Mouse (Mus musculus) adrenal gland, adult 2 months (tissue): ENCODE measurements around the gene Abl1. TPM values are rescaled to one million over a fixed set of nuclear protein-coding genes. Genes with fewer than 3 reads are reported as not detected.

Experiments
- DNase-seq: peaks from one replicate; pipeline ENCODE4 v3.0.0; 2021
- polyA plus RNA-seq: library from polyadenylated mRNA; depleted of rRNA; stranded (reverse); fragments of >200 nt; gene quantifications from 2 replicates; pipeline ENCODE4 v1.2.3, GENCODE M21; 2012; rRNA removed
- total RNA-seq, 2 experiments: library from RNA; stranded (reverse); gene quantifications; 2 replicates each; pipeline ENCODE4 v1.2.3; 2021

Gene Abl1
- total and polyA plus RNA-seq, 3 experiments, result 57.0 to 63.5 (median 62.7) TPM

DNA sequence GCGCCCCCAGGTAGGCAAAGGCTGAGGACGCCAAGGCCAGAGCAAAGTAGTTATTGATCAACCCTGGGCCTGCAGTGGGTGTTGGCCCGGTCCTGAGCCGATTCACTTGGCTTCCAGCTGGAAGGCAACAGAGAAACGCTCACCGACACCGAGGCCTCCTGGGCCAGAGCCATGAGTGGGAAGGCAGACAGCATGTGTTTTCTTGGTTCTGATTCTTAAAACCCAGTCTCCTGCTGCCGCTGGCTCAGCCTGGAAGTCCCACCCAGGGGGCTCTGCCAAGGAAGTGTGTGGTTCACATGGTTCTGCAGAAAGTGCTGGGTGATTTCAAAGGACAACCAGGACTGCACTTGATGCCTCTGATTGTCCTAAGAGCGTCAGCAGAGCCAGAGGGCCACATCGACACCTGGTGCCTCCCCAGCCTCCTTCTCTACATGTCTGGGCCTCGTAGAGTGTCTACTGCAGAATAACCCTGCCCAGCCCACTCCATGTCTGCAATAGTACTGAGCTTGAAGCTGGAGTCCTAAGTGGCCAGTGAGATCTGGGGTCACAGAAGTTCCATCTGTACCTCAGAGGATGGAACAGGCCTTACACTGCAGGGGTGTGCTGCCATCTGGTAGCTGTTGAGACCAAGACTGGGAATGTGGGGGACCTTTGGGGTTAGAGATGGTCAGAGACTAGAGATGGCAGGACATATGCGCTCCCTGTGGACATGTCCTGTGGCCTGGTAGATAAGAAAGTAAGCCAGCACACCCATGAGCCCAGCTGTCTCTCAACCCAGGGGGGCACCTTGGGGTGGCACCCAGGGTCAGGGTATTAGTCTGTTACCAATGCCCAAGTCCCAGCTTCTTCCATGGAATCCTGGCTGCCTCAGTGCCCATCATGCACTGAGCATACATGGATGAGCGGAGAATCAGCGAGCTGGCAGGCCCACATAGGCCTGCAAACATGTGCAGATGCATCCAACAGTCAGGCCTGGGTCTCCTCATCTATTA is 138.2 kb downstream of the Abl1 start:
- no peak for DNase-seq

DNA sequence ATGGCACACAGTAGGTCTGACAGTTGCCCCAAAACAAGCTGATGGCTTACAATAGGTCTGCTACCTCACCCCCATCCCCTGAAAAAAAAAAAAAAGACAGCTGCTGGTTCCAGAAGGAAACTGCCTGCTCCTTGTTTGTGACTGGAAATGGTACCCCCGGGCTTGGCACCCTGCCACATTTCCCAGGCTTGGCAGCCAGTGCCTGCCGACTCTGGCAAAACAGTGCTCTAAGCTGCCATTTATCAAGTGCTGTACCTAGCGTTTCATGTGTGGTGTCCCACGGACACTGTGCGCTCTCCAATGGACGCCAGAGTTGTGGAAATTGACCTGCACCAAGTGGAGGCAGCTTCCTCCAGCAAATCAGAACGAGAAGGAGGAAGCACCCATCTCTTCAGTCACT is 139.7 kb downstream of the Abl1 start:
- peak; percentile 32 for DNase-seq

DNA sequence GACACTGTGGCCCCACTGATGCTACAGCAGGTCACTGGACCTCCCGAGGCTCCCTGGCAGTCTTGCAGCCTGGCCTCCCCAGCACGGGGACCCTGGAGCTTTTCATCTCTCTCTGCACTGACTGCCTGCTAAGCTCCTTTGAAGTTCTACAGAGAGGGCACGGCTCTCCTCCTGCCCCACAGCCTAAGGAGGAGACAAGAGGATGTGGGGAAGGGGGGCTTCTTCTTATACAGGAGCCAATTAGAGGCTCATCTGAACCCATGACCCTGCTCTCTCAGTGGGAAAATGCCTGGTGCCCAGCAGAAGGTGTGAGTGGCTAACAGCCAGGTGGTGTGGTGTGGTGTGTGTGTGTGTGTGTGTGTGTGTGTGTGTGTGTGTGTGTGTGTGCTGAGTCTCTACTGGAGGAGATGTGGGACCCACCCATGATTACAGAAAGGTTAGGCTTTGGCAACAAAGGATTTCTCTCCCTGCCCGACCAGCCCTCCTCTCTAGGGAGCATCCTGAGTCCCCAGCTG is 140.2 kb downstream of the Abl1 start:
- DNase-seq, result no peak

DNA sequence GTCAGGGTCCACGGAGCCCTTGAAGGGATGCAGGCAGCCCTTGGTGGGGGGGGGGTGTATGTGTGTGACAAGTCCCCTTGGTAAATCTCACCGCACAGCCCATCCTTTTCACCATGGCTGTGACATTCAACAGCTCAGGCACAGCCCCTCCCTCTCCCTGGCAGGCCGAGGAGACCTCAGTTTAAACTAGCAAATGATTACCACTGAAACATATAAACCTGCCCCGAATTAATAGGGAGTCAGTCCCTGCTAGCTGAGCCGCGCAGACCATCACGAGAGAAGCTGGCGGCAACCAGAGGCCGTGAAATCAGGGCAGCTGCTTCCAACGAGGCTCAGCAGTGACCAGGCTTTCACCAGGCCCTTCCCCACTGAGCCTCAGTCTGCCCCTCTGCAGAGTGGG is 147.9 kb downstream of the Abl1 start:
- DNase-seq, result no peak

DNA sequence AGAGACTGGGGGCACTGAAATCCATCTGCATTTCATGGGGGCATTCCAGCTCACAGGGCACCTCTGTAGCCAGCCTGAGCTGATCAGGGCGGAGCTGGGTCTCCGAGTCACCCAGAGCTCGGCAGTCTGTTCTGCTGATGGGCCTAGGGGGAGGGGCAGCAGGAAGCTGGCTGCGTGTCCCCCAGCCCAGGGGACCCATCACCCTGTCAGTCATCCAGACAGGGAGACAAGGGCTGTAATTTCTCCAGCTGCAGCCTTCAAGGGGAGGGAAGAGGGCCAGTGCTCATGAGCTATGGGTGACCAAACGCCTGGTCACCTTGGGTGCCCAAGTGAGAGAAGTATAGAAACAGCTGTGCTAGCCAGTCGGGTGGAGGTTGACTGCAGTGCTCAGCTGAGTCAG is 148.8 kb downstream of the Abl1 start:
- no peak for DNase-seq

DNA sequence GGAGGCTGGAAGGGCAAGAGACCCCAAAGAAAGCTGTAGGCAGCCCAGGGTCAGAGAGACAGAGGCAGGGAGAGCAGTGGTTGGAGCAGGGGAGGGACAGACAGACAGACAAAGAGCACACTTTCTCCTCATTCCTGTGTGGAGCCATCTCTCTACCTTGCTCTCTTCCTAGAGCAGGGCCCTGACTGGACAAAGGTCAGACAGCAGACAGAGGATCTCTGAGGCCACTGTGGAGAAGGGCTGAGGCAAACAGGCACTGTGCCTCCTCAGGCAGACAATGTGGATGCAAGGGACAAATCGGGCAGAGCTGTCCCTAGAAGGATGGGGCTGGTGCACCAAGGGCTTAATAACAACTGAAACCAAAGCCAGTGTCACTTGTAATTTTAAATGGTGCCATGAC is 150.7 kb downstream of the Abl1 start:
- DNase-seq, result no peak

DNA sequence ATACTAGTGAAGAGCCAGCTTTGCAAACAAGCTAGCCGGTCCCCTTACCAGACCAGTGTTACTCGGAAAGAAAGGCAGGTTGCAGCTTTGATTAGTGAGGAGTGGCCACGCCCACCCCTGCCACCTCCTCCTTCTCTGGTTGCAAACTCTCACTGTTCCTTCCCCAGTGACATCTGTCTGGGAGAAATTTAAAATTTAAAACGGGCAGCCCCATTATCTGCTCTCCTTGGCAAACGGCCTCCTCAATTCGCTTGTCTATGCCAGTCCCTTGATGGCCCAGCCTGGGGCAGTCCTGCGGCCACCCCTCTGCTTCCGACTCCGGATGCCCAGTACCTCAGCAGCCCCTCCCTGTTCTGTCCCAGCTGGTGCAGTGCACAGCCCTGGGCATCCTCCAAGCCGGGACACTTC is 156.6 kb downstream of the Abl1 start:
- DNase-seq, result no peak

DNA sequence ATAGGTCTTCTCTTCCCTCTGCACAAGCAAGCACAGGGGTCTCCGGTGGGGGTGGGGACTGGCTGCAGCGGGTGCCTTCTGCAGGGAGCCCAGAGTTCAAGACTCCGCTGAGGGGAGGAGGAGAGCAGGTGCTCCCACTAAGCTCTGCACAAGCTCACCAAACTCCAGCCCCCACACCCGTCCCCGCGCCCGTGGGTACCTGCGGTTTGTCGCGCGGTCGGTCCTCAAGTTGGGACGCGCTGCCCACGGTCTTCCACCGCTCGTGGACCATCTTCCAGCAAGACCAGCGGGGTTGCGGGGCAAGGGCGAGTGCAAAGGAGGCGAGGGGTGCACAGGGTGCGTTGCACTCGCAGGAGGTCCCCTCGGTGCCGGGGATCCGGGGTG is 157.3 kb downstream of the Abl1 start:
- no peak for DNase-seq

DNA sequence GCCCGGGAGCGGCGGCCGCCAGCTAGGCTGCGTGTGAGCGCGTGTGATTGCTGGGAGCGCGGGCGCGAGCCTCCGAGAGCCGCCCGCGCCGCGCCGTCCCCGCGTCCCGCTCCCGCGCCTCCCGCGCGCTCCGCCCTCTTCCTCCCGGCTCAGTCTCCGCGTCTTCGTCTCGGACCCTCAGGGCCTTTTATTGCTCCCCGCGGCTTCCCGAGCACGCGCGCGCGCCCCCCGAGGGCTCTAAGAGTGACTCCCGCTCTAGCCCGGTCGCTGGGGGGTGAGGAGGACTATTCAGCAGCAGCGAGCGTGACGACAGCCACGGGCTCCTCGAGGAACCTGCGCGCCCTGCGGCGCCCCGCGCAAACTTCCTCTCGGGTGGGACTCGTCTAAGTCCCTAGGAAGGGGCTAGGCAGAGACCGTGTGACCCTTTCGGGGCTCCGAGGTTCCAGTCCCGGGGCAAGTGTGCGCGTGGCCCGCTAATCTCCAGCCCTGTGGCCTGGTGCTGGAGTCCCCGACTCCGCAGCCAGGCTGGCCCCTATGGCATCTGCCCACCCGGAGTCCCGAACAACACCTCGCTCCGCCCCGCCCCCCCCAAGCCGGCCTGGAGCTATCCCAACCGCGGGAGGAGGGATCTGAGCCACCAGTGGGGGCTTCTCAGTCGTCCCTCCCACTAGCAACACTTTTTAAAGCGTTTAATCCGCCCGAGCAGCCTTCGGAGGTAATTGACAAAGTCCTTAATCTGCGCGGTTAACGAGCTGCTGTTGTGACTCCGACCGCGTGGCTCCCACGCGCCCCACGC is 157.9 kb downstream of the Abl1 start, which contains the start of gene Fibcd1:
Gene Fibcd1, minus strand, starts transcription at position 110 of the 796 bp plus-strand sequence.
- peak; percentile 10 for DNase-seq

DNA sequence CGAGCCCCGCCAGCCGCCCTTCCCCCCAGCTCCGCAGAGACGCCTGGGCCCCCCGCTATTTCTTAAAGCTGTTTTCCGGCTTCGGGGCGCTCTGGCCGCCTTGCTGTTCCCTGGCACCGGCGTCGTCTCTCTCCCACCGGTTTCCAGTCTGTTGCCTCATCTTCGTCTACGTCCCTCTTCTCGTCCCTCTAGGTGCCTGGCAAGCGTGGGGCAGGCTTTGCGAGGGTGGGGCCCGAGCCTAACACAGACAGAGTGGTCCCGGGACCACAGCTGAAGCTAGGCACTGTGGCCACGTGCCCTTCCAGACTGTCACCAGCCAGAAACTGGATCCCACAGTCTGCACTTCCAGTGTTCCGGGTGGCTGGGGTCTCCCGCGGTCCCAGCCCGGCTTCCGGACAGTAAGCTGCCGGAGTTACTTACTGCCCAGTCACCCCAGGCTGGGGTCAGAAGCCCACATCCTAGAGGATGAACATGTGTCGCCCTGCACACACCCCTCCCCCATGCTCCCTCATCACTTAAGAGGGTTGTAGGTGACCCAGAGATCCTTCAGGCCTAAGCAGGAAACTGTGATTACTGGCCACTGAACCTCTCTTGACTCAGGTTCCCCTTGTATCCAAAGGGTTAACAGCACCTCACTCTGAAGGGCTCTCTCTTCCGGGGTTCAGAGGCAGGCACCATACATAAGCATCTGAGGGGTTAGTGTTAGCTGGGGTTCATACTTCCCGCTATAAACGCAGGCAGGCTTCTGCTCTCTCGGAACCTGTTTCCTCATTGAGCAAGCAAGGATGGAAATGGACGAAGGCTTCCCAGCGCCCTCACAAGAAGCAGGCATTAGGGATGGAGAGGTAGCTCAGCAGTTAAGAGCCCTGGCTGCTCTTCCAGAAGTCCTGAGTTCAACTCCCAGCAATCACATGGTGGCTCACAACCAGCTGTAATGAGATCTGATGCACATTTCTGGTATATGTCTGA is 158.8 kb downstream of the Abl1 start:
- DNase-seq, result no peak

DNA sequence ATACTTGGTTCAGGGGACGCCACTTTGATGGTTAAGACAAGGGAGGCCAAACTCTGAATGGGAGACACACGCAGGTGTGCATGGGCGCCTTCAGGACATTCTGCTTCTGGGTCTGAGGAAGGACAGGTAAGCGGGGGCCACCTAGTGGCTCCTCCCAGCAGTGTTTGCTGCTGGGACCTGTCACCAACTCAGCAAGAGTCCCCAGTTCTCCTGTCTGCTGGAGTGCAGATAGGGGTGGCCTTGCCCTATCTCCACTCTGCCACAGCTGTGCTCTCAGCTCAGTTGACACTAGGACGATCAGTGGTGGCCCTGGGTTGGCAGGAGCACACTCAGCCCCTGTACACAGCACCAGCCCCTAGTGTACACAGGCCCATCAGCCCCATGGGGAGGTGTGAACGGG is 159.7 kb downstream of the Abl1 start:
- DNase-seq, result no peak

DNA sequence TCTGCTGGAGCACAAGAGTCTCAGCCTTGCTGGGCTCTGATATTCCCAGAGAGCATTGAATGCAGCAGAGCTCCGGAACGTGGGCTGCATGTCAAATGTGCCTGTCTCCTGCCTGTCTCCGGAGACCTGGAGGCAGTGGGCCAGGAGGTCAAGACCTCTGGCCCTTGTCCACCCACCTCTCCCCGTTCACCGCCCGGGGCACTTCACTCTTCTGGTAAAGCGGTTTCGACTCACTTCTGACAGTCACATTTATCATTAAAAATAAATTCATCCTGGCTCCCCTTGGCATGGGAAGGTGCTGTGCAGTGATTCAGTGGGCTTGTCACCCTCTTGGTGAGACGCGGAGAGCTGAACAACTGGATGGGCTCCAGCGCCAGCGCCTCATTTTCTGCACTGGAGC is 162.0 kb downstream of the Abl1 start:
- no peak for DNase-seq

Other genes with a start within 250 kb of the Abl1 start
- 10 to 100 TPM; 24.4 to 31.6 TPM for gene Ass1, start 218.2 kb upstream of the Abl1 start, total RNA-seq
- gene Ass1, start 218.2 kb upstream of the Abl1 start, polyA plus RNA-seq, result 3.9 and 4.0 TPM in 2 replicates
- gene Fubp3, start 115.7 kb upstream of the Abl1 start, total RNA-seq, result 10 to 100 TPM; 43.9 to 55.6 TPM
- 46.0 and 67.3 TPM in 2 replicates for gene Fubp3, start 115.7 kb upstream of the Abl1 start, polyA plus RNA-seq
- gene Prdm12, start 48.3 kb upstream of the Abl1 start, total RNA-seq, result not detected
- gene Prdm12, start 48.3 kb upstream of the Abl1 start, polyA plus RNA-seq, result 0.09 TPM in 1 of 2 replicates, not detected in the other
- gene Exosc2, start 17.7 kb upstream of the Abl1 start, total RNA-seq, result 10 to 100 TPM; 20.7 to 23.8 TPM
- gene Exosc2, start 17.7 kb upstream of the Abl1 start, polyA plus RNA-seq, result 4.7 and 5.4 TPM in 2 replicates
- gene Qrfp, start 122.2 kb downstream of the Abl1 start, total RNA-seq, result not detected
- not detected in 2 replicates for gene Qrfp, start 122.2 kb downstream of the Abl1 start, polyA plus RNA-seq
- not detected for gene Fibcd1, start 157.6 kb downstream of the Abl1 start, total RNA-seq
- gene Fibcd1, start 157.6 kb downstream of the Abl1 start, polyA plus RNA-seq, result 0.06 and 0.07 TPM in 2 replicates
- gene Lamc3, start 198.9 kb downstream of the Abl1 start, total RNA-seq, result 10 to 100 TPM; 12.2 to 17.1 TPM
- 23.4 and 25.0 TPM in 2 replicates for gene Lamc3, start 198.9 kb downstream of the Abl1 start, polyA plus RNA-seq